Mouse (Mus musculus) left cerebral cortex, adult 8-10 months (tissue): ENCODE results near the gene Cmtm8. TPM values are rescaled to one million over a fixed set of nuclear protein-coding genes. Genes with fewer than 3 reads are reported as not detected.
A peak's percentile ranks its signal among the peaks of the same experiment; 100 is the strongest.

ENCODE experiments used
- DNase-seq, 2 experiments: peaks; one replicate each; pipeline ENCODE4 v3.0.0; 2022; ENCODE audit warnings: low spot score in 2 of 2
- total RNA-seq, 4 experiments: library from RNA; stranded (reverse); gene quantifications; 2 replicates each; pipeline ENCODE4 v1.2.4; 2022

The Cmtm8 gene
- total RNA-seq = 1 to 10 TPM; 1.7 to 2.6 (median 2.2) TPM

DNA sequence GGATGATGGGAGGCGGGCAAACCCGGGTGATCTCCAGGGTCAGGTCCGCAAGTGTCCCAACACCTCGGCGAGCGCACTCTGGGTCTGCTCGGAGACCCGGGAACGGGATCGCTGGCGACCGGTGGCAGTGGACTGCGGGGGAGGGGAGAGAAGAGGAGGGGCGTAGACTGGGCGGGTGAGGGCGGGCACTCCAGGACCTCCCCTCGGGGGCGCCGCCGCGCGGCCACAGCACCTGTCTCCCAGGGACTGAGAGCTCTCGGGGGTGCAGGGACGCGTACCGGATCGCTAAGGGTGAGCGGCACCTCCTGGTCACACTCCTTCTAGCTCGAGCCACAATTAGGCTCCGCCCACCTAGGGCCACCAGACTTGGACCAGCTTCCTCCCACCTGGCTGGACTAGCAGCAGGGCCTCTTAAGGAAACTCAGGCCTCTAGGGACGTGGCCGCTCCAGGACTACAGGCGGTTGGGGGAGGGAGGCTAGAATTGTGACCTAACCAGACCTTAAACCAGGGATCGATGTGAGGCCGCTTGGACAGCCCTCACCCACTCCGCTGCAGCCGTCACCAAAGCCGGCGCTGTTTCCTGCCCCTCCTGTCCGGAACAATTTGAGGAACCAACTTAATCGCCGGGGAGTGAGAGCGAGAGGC, at the start of gene Cmtm8:
Cmtm8 (minus strand) TSS at position 140 of the 646 bp plus-strand sequence.
- no peak for DNase-seq

GRCm38 (mm10) chr9:114892974-114893373, 49.0 kb upstream of the Cmtm8 start:
- DNase-seq = no peak

- DNase-seq = no peak
Observed at GRCm38 (mm10) chr9:114890377-114890776, 46.4 kb upstream of the Cmtm8 start.

DNA sequence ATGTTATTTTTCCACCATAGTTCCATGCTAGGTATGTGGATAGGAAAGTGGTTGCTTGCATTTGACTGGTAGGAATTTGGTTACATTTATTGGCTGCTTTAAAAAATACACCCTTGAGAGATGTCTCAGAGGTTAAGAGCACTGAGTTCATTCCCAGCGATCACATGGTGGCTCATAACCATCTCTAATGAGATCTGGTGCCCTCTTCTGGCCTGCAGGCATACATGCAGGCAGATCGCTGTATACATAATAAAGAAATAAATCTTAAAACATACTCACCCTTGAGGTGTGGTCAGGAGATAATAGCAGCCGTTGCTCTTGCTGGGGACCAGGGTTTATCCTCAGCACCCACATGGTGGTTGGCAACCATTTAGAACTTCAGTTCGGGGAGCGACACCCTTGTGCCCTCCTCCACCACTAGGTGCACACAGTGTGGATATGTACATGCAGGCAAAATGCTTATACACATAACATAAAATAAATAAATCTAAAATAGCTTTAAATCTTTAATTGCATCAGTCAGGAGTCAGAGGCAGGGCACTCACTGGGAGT, 45.0 kb upstream of the Cmtm8 start:
- no peak for DNase-seq

DNA sequence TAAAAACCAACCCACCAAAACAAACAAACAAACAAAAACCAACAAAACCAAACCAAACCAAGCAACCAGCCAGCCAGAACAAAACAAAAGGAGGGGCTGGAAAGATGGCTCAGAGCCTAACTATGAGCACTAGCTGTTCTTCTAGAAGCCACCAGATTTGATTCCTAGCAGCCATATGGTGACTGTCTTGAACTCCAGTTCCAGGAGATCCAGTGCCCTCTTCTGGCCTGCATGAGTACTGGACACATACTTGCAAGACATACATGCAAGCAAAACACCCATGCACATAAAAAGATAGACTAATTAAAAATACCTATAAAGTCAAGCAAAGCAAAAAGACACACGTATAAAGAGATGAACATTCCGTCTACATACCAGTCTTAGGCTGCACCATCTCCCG, 43.7 kb upstream of the Cmtm8 start:
- no peak for DNase-seq

DNA sequence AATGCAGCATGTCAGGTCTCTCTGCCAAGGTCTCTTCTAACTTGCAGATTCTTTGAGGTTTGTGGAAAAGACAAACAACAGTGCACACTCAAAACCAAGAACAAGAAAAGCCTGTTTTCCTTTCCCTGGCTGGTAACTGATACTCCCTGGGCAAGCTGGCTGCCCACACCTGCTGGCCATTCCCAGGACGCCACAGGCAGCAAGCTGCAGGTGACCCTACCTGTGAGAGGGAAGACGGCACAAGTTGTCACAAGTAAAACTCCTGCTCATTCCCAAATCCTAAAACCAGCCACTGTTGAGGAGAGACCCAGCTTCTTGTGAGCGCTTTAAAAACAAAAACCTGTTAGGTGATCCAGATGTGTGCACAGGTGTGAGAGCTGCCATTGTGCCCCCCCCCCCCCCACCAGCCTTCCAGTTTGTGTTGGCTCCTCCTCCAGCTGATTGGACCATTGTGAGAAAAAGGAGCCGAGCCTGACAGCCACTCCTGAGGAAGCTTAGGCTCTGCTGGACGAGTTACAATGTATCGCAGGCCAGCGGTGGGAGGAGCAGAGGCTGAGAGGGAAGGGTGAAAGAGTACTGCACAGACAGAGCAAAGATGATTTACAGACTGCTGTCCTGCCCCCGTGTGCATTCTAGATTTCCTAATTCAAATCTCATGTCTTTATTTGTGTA, 42.2 kb upstream of the Cmtm8 start:
- no peak for DNase-seq

DNA sequence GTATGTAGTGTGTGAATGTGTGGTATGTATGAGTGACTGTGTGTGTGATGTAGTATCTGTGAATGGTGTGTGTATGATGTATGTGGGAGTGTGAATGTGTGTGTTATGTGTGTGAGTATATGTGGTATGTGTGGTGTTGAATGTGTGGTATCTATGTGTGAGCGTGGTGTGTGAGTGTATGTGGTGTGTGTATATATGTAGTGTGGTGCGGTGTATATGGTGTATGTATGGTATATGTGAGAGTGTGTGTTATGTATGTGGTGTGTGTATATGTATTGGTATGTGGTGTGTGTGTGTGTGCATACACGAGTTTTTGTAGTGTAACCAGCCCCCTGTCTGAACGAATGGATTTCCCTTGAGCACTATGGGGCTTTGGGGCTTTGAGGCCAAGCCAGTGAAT, 41.6 kb upstream of the Cmtm8 start:
- DNase-seq = no peak

DNA sequence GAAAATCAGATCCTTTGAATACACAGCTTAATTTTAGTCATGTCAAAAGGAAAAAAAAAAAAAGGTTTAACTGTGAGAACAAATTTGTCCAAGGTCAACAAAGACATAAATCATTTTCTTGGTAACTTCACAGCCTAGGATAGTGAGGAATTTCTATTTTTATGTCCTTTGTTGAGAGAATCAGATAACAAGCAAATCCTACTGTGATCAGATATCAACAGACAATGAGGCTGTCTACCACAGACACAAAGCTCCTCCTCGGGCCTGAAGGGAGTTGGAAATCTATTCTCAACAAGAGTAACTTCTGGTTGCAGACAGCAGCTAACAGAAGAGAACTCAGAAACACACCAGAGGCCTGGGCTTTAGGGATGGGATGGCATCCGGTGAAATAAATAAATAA, 38.0 kb upstream of the Cmtm8 start:
- no peak for DNase-seq

GRCm38 (mm10) chr9:114855327-114855726, 11.4 kb upstream of the Cmtm8 start:
- DNase-seq = peak; percentile 14 to 67

GRCm38 (mm10) chr9:114854686-114855085, 10.7 kb upstream of the Cmtm8 start:
- DNase-seq = no peak

DNA sequence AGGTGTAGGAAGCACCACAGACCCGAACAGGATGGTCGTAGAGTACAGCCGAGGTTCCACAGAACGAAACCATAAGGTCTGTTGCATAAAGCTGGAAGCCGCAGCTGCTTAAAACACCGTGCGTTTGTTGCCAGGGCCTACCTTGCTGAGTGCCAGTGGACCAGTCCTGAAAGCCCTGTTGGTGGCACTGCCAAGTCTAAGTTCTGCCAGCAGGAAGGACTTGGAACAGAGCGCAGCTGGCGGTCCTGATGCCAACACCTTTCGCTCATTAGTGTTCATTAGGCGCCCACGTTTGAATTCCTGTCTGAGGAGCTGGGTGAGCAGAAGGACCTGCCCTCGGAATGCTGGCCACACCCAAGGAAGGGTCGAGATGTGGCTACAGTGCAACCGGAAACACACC, 9.4 kb upstream of the Cmtm8 start:
- no peak for DNase-seq

- no peak for DNase-seq
Observed at GRCm38 (mm10) chr9:114851419-114852190, 7.6 kb upstream of the Cmtm8 start.

DNA sequence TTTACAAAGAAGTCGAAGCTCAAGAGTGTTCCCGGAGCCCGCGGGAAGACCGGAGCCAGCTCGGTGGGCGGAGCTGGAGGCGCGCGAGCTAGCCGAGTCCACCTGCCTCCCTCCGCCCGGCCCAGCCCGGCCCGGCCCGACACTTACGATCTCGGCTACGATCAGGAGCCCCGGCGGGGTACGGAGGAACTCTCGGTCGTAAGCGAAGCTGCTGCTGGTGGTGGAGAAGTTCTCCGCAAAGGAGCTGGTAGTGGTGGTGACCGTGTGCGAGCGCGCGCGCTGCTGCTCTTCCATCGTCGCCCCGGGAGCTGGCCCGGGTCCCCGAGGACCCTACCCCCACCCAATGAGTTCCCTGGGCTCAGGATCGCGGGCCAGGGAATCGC, 331 bp downstream of the Cmtm8 start:
- DNase-seq = no peak

- no peak for DNase-seq
Observed at GRCm38 (mm10) chr9:114842886-114843285, 1.1 kb downstream of the Cmtm8 start.

DNA sequence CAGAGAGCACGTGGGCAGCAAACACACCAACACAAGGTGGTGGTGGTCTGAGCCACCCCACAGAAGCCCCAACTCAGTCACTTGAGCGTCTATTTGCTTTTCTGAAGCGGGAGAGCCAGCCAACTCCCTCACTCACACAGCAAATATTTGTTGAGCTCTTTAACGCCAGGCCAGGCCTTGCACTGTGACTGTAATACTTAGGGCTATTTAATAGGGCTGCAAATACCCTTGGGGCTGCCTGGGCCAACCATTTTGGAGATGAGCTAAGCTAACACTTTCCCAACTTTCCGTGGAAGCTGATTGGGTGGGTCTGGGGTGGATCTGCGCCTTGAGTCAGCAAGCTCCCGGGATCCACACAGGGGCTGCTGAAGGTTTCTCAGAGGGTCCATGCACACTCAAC, 1.7 kb downstream of the Cmtm8 start:
- DNase-seq = no peak

DNA sequence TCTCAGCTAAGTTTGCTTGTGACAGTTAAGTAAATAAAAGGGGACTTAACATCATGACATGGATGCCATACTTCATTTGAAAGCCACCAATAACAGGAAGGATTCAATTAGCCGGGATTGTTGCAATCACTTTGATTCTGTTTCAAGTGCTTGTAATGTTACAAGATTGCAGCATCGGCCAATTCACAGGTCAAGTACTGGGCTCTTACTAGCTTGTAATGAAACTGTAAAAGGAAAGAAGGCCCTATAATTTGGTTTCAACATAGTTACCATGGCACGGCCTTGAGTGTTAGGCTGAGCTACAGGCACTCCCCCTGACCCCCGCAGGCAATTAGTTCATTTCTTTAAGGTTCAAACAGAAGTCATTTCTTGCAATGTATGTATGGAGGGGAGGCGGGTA, 5.1 kb downstream of the Cmtm8 start:
- DNase-seq = no peak

DNA sequence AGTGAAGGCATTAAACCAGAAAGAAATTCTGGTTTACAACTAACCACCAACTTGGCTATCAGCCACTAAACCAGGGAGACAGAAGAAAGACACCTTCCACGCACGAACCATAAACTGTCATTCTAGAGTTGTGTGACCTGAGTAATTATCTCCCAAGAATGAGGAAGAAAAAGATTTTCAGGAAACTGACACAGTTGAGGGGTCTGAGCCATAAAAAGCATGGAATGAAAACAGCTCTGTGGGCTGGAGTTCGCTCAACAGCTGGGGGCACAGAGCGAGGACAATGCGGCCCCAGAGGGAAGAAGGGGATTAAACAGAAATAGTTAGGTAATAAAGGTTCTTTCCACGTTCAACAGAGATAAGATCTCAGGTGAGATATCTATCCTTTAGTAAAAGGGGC, 12.4 kb downstream of the Cmtm8 start:
- DNase-seq = no peak

GRCm38 (mm10) chr9:114830351-114830750, 13.6 kb downstream of the Cmtm8 start:
- DNase-seq = no peak

DNA sequence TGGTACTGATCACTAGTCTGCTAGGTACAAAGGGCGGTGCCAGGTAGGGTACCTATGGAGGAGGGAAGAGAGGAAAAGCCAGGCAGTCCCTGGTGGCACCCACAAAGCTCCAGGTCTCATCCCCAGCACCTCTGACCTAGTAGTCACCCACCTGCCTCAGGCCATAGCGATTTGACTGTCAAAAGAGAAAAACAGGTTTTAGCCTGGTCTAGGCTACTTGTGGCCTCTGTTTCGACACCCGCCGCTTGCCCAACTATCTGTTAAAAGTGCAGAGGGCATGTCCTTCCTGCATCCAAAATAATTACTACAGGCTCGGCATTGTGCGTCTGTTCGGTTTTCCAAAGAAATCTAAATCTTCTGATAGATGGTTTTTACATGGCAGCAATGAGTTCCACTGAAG, 14.3 kb downstream of the Cmtm8 start:
- no peak for DNase-seq

DNA sequence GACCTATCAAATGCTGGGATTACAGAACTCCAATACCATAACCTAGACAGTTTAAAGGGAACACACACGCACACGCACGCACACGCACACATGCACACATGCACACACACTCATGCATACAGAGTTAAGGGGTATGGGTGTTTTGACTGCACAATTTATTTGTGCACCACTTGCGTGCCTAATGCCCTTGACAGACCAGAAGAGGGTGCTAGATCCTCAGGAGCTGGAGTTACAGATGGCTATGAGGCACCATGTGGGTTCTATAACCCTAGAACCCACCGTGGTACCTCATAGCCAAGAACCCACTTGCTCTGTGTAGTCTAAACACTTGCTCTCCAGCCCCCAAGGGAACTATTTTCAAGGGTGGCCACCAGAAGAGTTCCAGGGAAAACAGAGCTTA, 15.6 kb downstream of the Cmtm8 start:
- DNase-seq = no peak

GRCm38 (mm10) chr9:114827242-114827852, 16.6 kb downstream of the Cmtm8 start:
- DNase-seq = no peak

DNA sequence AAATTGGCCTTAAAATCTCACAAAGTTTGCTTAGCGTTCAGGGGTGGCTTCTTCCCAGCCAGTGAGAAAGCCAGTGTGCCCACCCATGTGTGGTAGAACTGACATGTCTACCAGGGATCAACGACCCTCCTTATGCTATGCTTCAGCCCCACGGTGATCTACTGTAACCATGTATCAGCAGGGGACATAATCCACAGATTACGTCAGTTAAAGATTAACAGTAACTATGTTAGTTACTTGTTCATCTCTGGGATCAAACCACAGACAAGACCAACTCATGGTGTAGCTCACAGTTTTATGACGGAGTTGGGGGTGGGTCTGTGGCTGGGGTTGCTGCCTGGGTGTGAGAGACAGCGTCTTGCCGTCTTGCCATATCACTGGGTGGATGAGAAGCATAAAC, 19.8 kb downstream of the Cmtm8 start:
- no peak for DNase-seq
